Mouse (Mus musculus) brain, adult 2 months (tissue): Measurements from ENCODE around the gene Acnat1.
"Not testable (repeated sequence)": the region's sequence is repeated elsewhere in the genome, so short reads cannot be mapped to it uniquely, and the experiment has no call there.

Experiments used
- DNase-seq: peaks from one replicate; pipeline ENCODE4 v3.0.0; 2011; ENCODE audit warnings: low read depth, low spot score

Acnat1 gene

DNA sequence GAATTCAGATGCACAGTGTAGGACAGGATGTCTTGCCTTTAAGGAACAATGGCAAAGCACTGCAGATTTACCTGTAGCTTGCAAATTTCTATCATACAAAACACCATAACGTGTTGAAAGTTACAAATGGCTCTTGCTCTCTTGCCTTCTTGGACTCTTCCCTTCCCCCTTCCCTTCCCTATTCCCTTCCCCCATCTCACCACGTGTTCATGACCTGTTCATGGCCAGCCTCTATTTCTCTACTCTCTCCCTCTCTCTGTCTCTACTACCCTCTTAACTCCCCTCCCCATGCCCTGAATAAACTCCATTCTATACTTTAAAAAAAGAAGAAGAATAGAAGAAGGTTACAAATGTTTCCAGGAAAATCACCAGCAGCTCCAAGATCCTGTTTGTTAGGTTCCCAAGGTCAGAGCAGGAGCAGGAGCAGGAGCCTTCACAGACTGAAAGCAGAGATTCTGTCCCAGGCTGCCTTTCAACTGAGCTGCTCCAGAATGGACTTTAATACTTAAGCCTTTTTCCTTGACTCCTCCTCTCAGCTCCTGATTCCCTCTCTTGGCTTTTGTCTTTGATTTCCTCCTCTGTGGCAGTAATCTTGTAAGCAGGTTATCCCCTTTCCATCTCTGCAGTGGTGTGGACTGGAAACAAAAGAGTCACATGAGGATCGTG, at the start of gene Acnat1:
TSS of gene Acnat1 (minus strand) at position 478 of the 666 bp plus-strand sequence.
- DNase-seq = no peak

DNA sequence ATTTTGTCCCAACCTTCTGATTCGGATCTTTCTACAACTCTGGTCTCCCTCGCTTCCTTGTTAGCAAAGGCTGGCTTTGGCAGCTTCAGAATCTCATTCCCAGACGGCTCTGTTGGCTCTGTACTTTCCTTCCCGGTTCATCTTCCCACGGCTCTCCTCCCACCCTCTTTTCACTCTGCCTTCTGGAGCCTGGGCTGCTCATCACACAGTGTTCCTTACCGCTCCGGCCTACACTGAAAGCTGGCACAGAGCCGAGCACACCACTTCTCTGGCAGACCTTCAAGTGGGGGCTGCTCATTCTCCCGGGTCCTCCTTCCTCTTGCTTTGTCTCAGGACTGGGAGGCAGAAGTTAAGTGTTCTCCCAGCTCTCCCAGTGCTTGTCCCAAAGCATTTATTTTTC, 48.9 kb upstream of the Acnat1 start:
- peak; percentile 92 for DNase-seq

DNA sequence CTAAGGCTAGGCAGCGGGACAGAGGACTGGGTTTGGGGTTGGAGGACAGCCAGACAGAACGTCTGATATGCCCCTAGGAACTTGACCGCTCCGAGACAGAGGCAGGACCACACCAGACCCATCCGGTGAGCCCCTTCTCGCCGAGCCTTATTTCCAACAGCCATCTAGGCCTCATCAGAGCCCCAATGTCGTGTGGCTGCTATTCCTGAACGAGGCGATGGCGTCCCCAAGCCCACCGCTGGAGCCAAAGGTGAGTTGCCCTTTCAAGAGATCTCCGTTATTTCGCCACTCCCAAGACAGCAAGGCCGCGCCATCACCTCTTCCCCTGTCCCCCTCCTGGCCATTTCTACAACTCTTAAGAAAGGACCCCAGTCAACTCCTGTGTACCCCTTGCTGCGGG, 47.6 kb upstream of the Acnat1 start:
- DNase-seq = no peak

DNA sequence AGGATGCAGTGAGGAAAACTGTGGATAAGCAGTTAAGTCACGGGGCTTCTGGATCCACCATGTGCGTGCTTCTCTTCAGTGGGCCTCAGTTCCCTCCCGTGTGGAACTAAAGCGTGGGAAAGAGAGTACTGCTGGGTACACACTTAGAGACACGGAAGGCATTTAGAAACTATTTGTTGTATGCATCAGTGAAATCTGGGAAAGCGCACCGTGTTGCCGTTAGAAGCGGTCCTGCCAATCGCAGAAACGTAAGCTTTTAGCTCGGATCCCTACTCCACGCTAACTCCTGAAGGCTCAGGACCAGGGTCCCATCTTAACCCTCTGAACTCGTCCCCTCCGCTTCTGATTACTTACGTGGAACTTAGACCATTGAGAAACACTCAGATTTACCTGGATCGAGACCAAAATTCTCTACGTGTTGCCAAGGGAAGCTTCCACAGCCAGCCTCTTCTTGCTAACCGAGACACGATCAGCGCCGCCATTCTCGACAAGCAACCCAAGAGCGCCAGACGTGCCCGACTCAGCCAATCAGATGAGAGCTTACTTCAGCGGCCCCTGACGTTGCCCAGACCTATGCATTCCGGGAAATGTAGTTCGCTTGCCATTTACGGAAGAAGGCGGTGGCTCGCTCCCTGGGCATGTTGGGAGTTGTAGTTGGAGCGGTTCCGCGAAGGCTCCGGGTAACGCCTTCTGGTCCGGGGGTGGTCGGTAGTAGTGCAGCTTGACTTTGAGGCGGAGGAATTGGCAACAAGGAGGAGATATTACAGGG, 47.0 kb upstream of the Acnat1 start, which contains the start of the genes Mrpl50 and Zfp189:
TSS of gene Mrpl50 (minus strand) at position 522 of the 769 bp plus-strand sequence.
TSS of gene Zfp189 (plus strand) at position 605 of the 769 bp plus-strand sequence.
- DNase-seq = peak; percentile 99

DNA sequence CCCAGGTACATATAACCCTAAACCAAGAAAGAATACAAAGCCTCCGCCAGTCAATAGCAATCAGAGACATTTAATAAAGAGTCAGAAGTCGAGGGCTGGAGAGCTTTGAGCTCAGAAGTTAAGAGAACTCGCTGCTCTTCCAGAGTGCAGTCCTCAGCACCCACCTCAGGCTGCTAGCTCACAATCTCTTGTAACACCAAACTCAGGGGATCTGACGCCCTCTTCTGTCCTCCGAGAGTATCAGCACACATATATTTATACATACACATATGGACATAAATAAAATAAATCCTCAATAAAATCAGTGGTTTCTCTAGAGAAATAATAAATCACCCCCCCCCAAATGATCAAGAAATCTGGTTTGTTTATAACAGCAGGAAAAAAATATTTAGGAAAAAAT, 45.8 kb upstream of the Acnat1 start:
- DNase-seq = peak; percentile 6

DNA sequence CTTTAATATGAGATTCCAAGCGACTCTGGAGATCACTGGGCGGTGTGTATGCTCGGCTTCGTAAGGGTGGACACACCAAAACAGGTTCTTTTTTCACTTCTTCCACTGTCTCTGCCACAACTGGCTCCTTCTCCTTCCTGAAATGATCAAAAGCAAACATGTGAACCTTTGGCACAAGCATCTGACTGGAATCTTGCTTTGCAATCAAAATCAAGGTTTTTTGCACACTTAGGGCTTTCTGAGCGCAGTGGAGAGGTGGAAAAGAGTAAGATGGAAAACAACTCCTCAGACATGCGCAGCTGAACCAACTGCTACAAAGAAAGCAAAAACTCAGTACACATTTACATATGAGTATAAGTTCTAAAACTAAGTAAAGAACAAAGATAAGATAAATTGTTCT, 40.7 kb upstream of the Acnat1 start:
- no peak for DNase-seq

DNA sequence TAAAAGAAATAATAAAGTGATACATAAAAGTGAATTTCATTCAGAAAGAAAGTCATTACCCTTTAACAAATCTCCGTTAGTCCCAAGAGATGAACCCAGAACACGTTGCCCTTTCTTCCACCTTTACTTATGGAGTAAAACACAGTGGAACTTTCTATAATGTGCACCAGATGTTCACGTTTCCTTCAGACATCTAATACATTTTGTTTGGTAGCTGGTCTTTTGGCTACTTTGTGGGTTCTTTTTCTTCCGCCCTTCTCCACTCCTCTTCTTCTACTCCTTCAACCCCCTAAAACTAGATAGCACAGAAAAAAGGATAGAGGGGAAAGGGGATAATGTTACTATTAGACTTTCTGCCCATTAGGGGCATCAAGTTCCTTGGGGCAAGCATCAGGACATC, 38.9 kb upstream of the Acnat1 start:
- no peak for DNase-seq

DNA sequence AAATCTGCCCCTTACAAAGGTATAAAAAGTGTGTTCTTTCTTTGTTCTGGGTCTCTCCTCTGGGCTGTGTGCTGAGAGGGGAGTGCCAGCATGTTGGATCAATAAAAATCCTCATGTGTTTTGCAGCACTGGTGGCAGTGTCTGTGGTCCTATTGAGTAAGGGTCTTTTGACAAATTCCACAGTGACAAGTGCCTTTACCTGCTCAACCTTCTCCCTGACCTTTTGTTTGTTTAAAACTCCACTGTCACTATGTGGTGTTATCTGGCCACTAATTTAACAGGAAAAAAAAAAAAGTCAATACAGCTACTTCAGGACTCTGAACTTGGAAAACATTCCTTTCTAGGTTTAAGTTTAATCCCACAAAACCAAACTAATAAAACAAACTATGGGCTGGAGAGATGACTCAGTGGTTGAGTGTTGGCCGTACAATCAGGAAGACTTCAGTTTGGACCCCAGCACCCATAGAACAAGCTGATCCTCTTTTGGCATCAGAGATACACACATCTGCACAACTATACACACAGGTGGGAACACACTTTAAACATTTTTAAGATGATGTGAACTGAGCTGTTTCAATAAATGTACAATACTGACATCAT, 36.6 kb upstream of the Acnat1 start:
- DNase-seq = not testable (repeated sequence)

DNA sequence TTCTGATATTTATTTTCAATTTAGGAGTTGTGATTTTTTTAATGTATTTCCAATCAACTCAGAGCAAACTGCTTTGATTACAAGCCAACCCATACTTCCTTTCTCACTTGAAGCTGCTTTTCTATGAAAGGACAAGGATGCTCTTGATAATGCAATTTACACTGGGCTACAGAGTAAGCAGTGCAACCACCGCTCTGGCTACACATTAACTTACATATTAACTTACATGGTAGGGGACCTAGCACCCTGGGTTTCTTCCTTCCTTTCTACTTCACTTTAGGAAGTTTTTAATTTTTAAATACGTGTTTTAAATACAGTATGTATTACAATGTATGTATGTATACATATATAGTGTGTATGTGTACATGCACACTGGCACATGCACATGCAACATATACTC, 35.5 kb upstream of the Acnat1 start:
- no peak for DNase-seq

DNA sequence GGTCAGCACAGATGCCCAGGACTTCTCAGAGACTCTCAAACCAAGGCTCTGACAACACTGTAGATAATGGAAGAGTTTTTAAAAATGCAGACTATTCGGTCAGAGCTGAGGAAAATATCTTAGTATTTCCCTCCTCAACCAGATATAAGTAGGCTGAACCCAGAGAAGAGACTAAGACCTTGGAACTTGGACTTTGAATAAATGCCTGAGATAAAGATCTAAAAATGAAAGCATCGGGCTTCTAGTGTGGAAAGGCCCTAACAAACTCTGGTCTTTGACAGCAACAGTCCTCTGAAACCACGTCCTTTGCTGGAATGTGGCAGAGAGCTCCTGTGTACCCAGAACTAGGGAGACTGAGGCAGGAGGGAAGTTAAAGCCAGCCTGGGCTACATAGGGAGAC, 32.7 kb upstream of the Acnat1 start, which contains the start of gene Baat:
TSS of gene Baat (minus strand) at position 172 of the 400 bp plus-strand sequence.
- no peak for DNase-seq

DNA sequence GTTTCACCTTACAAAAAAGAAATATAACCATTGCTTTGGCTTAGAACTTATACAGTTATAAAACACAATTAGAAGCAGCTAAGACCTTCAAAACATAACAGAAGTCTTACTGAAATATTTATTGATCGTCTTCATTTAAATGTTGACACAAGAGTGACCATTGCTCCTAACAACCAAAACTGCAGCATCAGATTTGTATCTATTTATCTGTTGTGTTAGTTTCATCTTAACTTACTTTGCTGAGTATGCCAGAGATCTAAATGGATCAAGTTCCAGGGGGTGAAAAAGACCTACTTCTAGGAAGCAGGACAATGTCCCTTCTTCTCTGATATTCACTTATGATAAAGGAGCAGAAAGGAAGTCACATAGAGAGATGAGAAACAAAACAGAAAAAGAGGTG, 29.9 kb upstream of the Acnat1 start:
- no peak for DNase-seq

DNA sequence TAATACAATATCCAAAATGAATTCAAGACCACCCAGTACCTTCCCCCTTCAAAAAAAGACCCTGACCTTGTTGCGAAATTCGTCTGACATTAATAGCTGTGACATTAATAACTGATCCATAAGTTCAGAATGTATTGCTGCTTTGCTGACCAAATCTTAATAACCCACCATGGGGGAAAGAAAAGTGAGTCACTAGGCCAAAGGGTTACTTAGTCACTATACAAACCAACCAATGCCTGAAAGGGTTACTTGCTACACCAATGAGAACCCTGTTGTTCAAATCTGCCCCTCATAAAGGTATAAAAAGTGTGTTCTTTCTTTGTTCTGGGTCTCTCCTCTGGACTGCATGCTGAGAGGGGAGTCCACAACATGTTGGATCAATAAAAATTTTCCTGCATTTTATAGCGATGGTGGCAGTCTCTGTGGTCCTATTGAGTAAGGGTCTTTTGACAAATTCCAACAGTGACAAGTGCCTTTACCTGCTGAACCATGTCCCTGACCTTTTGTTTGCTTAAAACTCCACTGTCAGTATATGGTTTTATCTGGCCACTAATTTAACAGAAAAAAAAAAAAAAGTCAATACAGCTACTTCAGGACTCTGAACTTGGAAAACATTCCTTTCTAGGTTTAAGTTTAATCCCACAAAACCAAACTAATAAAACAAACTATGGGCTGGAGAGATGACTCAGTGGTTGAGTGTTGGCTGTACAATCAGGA, 12.4 kb upstream of the Acnat1 start:
- DNase-seq = not testable (repeated sequence)

DNA sequence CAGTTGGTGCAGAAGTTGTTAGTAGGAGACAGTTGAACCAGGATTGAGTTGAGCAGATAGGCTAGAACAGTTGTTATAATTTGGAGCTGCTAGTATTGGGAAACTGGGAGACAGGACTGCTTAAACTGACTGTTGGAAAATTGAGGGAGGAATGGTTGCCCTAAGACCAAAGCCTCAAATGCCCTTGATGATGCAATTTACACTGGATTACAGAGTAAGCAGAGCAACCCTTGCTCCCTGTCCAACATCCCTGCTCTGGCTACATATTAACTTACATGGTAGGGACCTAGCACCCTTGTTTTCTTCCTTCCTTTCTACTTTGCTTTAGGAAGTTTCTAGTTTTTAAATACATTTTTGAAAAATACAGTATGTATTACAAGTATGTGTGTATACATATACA, 11.7 kb upstream of the Acnat1 start:
- no peak for DNase-seq

DNA sequence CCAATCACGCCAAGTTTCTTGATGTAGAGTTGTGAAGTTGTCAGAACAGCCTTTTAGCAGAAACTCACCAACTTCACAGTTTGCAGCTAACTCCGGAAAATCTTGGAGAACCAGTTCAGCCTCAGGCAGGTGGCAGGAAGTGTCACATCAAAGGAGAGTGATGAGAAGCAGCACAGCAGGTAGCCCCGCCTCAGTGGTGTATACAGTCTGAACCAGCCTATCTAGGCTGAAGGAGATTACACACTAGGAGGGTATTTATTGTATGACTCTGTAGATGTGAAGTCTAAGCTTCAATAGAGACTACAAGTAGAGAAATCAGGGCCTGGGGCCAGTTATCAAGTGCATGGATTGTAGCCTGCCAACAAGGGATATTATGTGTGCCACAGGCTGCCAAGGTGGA, 7.2 kb upstream of the Acnat1 start:
- no peak for DNase-seq

DNA sequence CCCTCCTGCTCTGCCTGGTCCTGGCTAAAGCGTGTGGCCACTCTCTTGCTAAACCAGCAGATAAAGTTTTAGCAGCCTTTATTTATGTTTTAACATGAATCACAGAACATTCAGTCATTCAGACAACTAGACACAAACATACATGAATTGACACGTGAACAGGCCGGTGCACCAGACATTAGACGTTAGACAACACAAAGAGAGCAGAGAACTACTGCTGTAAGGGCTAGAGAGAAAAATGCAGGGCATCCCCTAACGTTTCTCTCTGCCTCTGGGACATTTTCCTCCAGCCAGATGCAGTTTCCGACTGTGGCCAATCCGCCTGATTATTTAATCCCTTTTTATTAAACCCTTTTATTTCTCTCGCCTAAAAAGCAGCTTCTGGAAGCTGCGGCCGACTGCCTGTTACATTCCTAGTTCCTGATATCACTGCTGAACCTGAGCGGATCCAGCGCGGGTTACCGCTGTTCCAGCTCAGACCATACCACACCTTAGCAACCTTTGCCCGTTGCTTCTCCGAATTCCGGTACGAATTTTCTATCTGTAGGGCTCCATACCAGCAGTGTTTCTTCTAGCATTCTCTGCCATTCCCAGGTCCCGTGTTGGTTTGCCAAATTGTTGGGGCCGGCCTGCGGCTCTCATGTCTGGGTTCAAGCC, 6.5 kb upstream of the Acnat1 start:
- no peak for DNase-seq

DNA sequence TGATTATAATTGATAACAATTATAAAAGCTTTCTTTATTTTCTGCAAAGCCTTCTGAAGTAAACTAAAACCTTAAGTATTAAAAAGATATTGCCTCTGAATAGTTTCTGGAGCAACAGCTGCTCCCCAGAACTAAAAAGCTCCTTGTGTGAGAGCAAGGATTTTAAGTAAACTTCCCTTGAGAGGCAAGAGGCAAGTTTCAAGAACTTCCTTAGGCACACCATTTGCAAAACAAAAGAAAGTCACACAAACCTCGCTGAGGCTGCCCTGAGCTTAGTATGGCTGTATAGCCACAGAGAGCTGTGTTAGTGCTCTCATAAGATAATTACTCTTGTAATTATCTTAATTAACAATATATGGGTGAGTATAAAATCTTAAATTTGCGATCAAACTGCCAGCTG, 5.3 kb upstream of the Acnat1 start:
- DNase-seq = not testable (repeated sequence)

DNA sequence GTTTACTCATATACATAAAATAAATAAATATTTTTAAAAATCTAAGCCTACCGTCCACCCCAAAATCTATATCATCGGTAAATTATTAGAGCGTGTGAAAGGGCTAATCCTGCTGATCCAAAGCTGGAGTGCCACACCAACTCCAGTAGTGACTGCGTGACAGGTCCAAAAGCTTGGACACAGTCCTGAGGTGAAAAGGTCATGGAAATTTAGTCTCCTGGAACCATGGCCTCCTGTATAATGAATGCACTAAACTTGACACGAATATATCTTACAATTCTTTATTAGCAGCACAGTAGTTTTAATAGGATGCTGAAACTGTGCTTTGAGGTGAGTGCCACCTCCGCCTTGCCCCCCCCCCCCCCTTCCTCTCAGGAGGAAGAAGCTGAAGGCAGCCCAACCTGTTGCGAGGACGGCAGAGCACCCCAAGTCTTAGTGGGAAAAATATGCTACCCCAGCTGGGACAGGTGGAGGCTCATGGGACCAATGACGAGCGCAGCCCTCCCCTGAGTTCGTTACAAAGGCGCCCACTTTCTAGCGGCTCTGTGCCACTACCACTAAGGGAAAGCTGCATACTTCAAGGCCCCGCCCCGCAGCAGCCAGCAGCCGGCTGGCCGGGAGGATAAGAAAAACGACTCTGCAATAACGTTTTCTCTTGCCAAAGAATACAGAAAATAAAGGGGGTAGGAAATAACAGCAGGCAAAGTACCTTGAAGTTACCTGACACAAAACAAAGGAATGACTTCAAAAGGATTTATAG, 4.6 kb upstream of the Acnat1 start:
- DNase-seq = no peak

DNA sequence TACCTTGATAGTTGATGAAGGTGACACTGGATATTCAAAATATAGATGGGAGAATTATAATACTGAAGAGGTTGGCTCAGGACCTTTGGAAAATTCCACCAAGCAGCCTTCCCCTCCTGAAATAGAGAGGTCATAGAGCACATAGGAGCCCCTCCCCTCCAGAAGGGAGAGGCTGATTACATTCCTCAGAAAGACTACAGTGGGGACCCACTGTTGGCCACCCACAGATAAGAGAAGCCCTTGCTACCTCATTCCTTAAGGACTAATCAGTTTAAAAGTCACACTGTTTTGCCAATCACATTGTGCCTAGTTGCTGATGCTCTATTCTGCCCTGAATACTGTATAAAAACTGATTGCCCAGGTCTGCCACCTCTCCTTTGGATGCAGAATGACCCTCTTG, 871 bp upstream of the Acnat1 start:
- DNase-seq = no peak

DNA sequence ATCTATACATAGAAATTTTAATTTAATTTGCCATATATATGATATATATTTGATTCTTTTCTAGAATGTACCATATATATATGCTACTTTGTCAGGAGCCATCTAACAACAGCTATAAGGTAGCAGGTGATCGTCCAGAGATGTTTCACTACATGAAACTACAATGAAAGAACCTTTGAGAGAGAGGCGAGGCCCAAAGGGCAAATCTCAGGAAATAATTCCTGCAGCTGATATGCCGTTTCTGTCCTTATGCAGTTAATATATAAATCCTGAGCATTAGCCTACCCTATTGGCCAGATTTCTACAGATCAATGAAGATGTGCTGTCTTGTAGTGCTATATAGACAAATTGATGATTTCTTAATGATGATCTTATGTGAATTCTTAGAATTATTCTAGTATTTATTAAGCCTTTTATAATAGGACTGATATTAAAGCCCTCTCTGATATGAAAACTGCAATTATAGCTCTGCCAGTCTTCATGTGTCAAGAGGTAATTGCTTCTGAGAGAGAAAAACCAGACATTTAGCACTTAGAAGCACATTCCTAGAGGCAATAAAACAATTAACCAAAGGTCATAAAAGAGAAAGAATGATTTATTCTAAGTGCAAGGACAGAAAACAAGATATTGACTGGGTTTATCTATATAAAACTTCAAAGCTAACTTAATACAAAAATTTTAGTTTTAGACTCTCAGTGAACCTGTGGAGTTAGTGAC, 4.1 kb downstream of the Acnat1 start:
- DNase-seq = no peak

DNA sequence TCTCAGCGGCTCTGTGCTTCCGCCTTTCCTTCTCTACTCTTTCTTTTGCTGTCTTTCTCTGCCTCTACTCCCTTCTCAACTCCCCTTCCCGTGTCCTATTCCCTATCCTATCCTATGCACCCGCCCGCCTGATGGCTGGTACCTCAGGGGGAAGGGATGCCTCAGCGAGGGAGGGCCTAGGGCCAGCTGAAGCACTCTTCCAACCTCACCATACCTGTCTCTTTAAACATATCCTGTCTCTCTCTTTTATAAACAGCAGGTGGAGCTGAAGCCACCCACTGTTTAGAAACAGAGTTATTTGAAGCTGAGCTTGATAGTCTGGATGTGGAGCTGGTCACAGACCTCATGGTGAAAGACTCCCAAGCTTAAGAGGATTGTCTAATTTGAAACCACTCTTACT, 6.4 kb downstream of the Acnat1 start:
- no peak for DNase-seq
